Mouse (Mus musculus): Measurements from ENCODE around the gene Crtc3. TPM values are rescaled to one million over a fixed set of nuclear protein-coding genes. Genes with fewer than 3 reads are reported as not detected.

Gene Crtc3
- polyA plus RNA-seq, 1 experiment from 2014 or later: 15.7 TPM

DNA sequence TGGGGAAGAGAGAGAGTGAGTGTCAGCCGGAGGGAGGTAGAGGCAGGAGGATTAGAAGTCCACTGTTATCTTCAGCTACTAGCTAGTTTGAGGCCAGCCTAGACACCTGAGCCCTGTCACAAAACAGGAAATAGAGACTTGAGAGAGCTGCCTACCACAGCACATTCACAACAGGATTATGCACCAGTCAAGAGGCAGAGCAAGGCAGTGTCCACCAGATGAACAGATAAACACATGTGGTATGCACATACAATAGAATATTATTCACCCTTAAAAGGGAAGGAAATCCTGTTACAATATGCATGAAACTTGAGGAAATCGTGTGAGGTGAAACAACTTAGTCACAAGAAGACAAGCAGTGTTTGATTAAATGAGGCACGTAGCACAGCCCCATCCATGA lies 16.4 kb downstream of the Crtc3 start:
- no peaks in the 10 kb centered on the region; the same call in 1 of the 2 replicates for H3K36me3 ChIP-seq (replicated peaks)
- H3K9ac ChIP-seq: no peak overlapping the region
- H3K27ac ChIP-seq: no peak overlapping the region
- no peaks in the 10 kb centered on the region for H3K9me3 ChIP-seq
- no peak overlapping the region for H3K4me2 ChIP-seq
- no peaks in the 10 kb centered on the region for H3K4me1 ChIP-seq
- ATAC-seq (replicated peaks): no peak
- H3K4me3 ChIP-seq: no peak overlapping the region
- no peaks in the 10 kb centered on the region for H3K27me3 ChIP-seq (replicated peaks)
- 57% methylated on average over 3 of the region's 3 CpGs for WGBS

- H3K4me2 ChIP-seq: no peak overlapping the region
- no peaks in the 10 kb centered on the region for H3K27me3 ChIP-seq (replicated peaks)
- H3K4me1 ChIP-seq: no peaks in the 10 kb centered on the region
- ATAC-seq (replicated peaks): no peak
- H3K4me3 ChIP-seq: no peak overlapping the region
- no peaks in the 10 kb centered on the region for H3K9me3 ChIP-seq
- no peak overlapping the region for H3K27ac ChIP-seq
- no peaks in the 10 kb centered on the region for H3K36me3 ChIP-seq (replicated peaks)
- no peak overlapping the region for H3K9ac ChIP-seq
- WGBS: 86% methylated on average over 6 of the region's 6 CpGs
Observed at GRCm38 (mm10) chr7:80670889-80671288, 17.8 kb downstream of the Crtc3 start.

DNA sequence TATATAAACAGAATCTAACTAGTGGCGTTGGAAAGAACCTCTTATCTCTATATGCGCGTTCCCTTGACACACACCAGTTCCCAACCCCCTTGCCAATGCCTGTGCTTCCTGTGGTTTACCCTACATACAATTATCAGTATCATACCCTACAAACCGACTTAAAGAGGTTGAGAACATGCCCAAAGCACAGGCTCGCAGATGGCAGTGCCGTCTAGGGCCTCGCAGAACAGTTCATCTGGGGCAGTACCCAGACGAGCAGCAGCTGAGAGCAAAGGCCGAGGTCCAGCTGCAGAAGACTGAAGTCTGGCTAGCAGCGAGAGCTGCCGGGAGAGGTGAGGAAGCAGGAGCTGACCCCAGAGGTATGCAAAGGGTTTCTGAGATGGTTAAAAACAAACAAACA lies 21.5 kb downstream of the Crtc3 start:
- no peak for ATAC-seq (replicated peaks)
- WGBS: 77% methylated on average over 11 of the region's 11 CpGs

GRCm38 (mm10) chr7:80666198-80666915 lies 22.3 kb downstream of the Crtc3 start:
- no peak for ATAC-seq (replicated peaks)
- H3K36me3 ChIP-seq (replicated peaks): no peaks in the 10 kb centered on the region
- no peak overlapping the region for H3K4me2 ChIP-seq
- H3K27ac ChIP-seq: no peak overlapping the region
- no peak overlapping the region for H3K9ac ChIP-seq
- no peak overlapping the region for H3K4me3 ChIP-seq
- no peaks in the 10 kb centered on the region for H3K9me3 ChIP-seq
- no peaks in the 10 kb centered on the region for H3K4me1 ChIP-seq
- H3K27me3 ChIP-seq (replicated peaks): no peaks in the 10 kb centered on the region
- 86% methylated on average over 10 of the region's 10 CpGs for WGBS

More for the DNA sequence above, 21.5 kb downstream of the Crtc3 start:
- Histone ChIP-seq H3K4me3 (no peak overlapping the region), H3K27me3 (replicated peaks) (no peaks in the 10 kb centered on the region), H3K9me3 (no peaks in the 10 kb centered on the region), H3K4me2 (no peak overlapping the region), H3K36me3 (replicated peaks) (no peaks in the 10 kb centered on the region), H3K9ac (no peak overlapping the region), H3K4me1 (no peaks in the 10 kb centered on the region), H3K27ac (no peak overlapping the region)

DNA sequence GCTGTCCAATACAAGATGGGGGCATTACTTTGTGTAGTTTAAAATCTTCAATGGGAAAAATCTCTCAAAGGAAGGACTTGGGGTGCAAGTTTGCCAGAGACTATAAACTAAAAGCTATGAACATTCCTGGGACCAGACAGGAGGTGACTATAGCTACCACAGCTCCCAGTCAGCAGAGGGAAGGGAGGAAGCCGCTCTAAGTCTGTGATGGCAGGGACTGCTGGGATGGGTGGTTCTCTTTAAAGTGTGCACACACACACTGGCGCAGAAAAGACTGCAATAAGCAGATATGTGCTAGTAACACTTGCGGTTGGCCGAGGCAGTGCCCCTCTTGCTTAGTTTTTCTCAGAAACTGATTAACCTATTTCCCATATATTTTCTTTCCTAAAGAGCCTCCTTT lies 27.6 kb downstream of the Crtc3 start:
- H3K9me3 ChIP-seq: no peaks in the 10 kb centered on the region
- H3K9ac ChIP-seq: no peak overlapping the region
- H3K36me3 ChIP-seq (replicated peaks): no peaks in the 10 kb centered on the region
- no peak overlapping the region for H3K4me3 ChIP-seq
- WGBS: 84% methylated on average over 4 of the region's 4 CpGs
- peak overlapping the region; percentile 56 for H3K27ac ChIP-seq
- H3K4me1 ChIP-seq: peaks cover 1% of the 10 kb centered on the region; the same call in 1 of the 2 replicates
- H3K27me3 ChIP-seq (replicated peaks): no peaks in the 10 kb centered on the region
- ATAC-seq (replicated peaks): peak; percentile 65
- H3K4me2 ChIP-seq: no peak overlapping the region

- no peak overlapping the region for H3K4me3 ChIP-seq
- H3K9ac ChIP-seq: no peak overlapping the region
- no peak overlapping the region for H3K4me2 ChIP-seq
- peak; percentile 88 for ATAC-seq (replicated peaks)
- WGBS: 65% methylated on average over 4 of the region's 4 CpGs
- peaks cover 6% of the 10 kb centered on the region for H3K4me1 ChIP-seq
- H3K36me3 ChIP-seq (replicated peaks): no peaks in the 10 kb centered on the region
- H3K27me3 ChIP-seq (replicated peaks): no peaks in the 10 kb centered on the region
- H3K9me3 ChIP-seq: no peaks in the 10 kb centered on the region
- H3K27ac ChIP-seq: peak overlapping the region; percentile 56
Observed at GRCm38 (mm10) chr7:80660619-80661018, 28.1 kb downstream of the Crtc3 start.

GRCm38 (mm10) chr7:80657896-80658295 lies 30.8 kb downstream of the Crtc3 start:
- peaks cover 27% of the 10 kb centered on the region for H3K4me1 ChIP-seq
- WGBS: 59% methylated on average over 8 of the region's 8 CpGs
- no peaks in the 10 kb centered on the region for H3K27me3 ChIP-seq (replicated peaks)

GRCm38 (mm10) chr7:80655350-80656013 lies 33.2 kb downstream of the Crtc3 start:
- Histone ChIP-seq H3K27ac (peak overlapping the region; percentile 44; the same call in 1 of the 2 replicates), H3K27me3 (replicated peaks) (no peaks in the 10 kb centered on the region), H3K9me3 (no peaks in the 10 kb centered on the region), H3K9ac (no peak overlapping the region), H3K36me3 (replicated peaks) (no peaks in the 10 kb centered on the region), H3K4me1 (peaks cover 32% of the 10 kb centered on the region), H3K4me2 (no peak overlapping the region), H3K4me3 (no peak overlapping the region)
- 77% methylated on average over 6 of the region's 6 CpGs for WGBS
- no peak for ATAC-seq (replicated peaks)

More at GRCm38 (mm10) chr7:80657896-80658295, 30.8 kb downstream of the Crtc3 start:
- ATAC-seq (replicated peaks): no peak
- H3K9me3 ChIP-seq: no peaks in the 10 kb centered on the region
- no peaks in the 10 kb centered on the region for H3K36me3 ChIP-seq (replicated peaks)
- no peak overlapping the region for H3K4me2 ChIP-seq
- no peak overlapping the region for H3K4me3 ChIP-seq
- H3K9ac ChIP-seq: no peak overlapping the region
- H3K27ac ChIP-seq: peak overlapping the region; percentile 15; the same call in 1 of the 2 replicates

GRCm38 (mm10) chr7:80654926-80655325 lies 33.8 kb downstream of the Crtc3 start:
- H3K27me3 ChIP-seq (replicated peaks): no peaks in the 10 kb centered on the region
- H3K9me3 ChIP-seq: no peaks in the 10 kb centered on the region
- WGBS: 58% methylated on average over 5 of the region's 5 CpGs
- H3K4me2 ChIP-seq: no peak overlapping the region
- peaks cover 32% of the 10 kb centered on the region for H3K4me1 ChIP-seq
- H3K36me3 ChIP-seq (replicated peaks): no peaks in the 10 kb centered on the region
- H3K9ac ChIP-seq: no peak overlapping the region
- 0 out of 2 replicates have a peak overlapping the region, but pooled peaks have one; percentile 44 for H3K27ac ChIP-seq
- no peak overlapping the region for H3K4me3 ChIP-seq
- ATAC-seq (replicated peaks): no peak

- no peak overlapping the region for H3K4me3 ChIP-seq
- H3K9me3 ChIP-seq: no peaks in the 10 kb centered on the region
- 92% methylated on average over 7 of the region's 7 CpGs for WGBS
- peaks cover 32% of the 10 kb centered on the region for H3K4me1 ChIP-seq
- no peak overlapping the region for H3K9ac ChIP-seq
- H3K27ac ChIP-seq: no peak overlapping the region
- no peaks in the 10 kb centered on the region for H3K27me3 ChIP-seq (replicated peaks)
- no peak for ATAC-seq (replicated peaks)
- H3K4me2 ChIP-seq: no peak overlapping the region
- H3K36me3 ChIP-seq (replicated peaks): no peaks in the 10 kb centered on the region
Observed at GRCm38 (mm10) chr7:80654393-80654792, 34.3 kb downstream of the Crtc3 start.

- Histone ChIP-seq H3K27me3 (replicated peaks) (no peaks in the 10 kb centered on the region), H3K4me1 (peaks cover 32% of the 10 kb centered on the region), H3K36me3 (replicated peaks) (no peaks in the 10 kb centered on the region), H3K4me2 (no peak overlapping the region), H3K4me3 (no peak overlapping the region), H3K9me3 (no peaks in the 10 kb centered on the region), H3K27ac (0 out of 2 replicates have a peak overlapping the region, but pooled peaks have one; percentile 53), H3K9ac (no peak overlapping the region)
- 87% methylated on average over 7 of the region's 7 CpGs for WGBS
- no peak for ATAC-seq (replicated peaks)
Observed at GRCm38 (mm10) chr7:80653971-80654370, 34.7 kb downstream of the Crtc3 start.

- Histone ChIP-seq H3K4me2 (no peak overlapping the region), H3K27ac (peak overlapping the region; percentile 43), H3K9ac (no peak overlapping the region), H3K4me3 (no peak overlapping the region), H3K27me3 (replicated peaks) (no peaks in the 10 kb centered on the region), H3K9me3 (no peaks in the 10 kb centered on the region), H3K4me1 (peaks cover 32% of the 10 kb centered on the region), H3K36me3 (replicated peaks) (no peaks in the 10 kb centered on the region)
- WGBS: 37% methylated on average over 10 of the region's 10 CpGs
- no peak for ATAC-seq (replicated peaks)
Observed at GRCm38 (mm10) chr7:80653077-80653476, 35.6 kb downstream of the Crtc3 start.

Data from midbrain, embryonic 15.5 days (tissue).